Mouse (Mus musculus): Measurements from ENCODE around the gene Copa.

The Copa gene

GRCm38 (mm10) chr1:172082899-172083445 lies 643 bp downstream of the Copa start:
- no peak for DNase-seq (ENCODE audit: low read depth, low spot score)

DNA sequence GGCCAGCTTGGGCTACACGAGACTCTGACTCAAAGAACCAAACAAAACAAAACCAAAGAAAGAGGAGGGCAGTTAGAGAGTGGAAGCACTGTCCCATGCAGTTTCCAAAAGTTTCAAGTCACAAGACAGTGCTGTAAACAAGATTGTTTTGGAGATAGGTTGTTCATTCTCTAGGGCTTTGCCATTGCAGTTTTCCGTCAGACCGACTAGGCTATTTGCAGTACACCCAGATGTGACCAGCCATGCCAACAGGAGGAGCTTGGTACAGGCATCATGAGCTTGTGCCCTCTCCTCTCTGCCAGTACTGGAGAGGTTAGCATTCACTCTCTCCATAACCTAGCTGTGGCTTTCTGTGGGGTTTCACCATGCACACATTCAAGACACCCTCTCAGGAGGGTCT lies 11.2 kb downstream of the Copa start:
- no peak for DNase-seq (ENCODE audit: low read depth, low spot score)

GRCm38 (mm10) chr1:172094295-172094694 lies 12.0 kb downstream of the Copa start:
- DNase-seq (ENCODE audit: low read depth, low spot score), result no peak

DNA sequence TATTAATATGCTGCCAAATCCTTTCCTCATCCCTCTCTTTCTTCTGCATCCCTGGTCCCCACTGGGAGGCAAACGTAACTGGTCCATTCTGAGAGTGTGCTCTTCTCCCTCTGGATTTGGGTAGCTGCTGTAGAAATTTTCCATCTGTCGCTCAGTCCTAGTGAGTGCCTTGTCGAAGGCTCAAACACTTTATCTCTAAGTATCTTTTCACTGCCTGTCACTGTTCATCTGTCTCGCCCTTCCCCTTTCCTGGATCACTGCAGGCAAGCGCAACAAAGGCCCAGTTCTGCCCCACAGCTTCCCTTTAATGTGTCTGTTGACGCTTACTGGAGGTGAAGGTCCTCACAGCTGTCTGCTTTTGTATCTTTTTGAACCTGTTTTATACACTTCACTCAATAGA lies 12.9 kb downstream of the Copa start:
- no peak for DNase-seq (ENCODE audit: low read depth, low spot score)

GRCm38 (mm10) chr1:172099325-172100033 lies 17.1 kb downstream of the Copa start:
- no peak for DNase-seq (ENCODE audit: low read depth, low spot score)

- DNase-seq (ENCODE audit: low read depth, low spot score), result no peak
Observed at GRCm38 (mm10) chr1:172103619-172104018, 21.3 kb downstream of the Copa start.

DNA sequence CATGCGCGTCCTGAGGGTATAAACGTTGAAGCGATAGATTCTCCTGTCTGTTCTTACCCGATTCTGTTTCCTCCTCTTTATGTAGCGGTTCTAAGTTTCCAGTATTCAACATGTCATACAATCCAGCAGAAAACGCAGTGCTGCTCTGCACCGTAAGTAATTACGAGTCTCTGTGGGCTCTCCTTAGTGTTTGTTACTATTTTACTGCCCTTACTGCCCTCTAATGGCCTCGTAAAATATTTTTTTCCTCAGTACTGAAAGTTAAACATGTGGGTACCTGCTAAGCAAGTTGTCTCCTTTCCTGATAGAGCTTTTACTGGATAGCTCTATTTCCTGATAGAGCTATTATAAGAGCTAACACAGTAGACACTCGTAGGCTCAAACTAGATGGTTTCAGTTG lies 22.8 kb downstream of the Copa start:
- no peak for DNase-seq (ENCODE audit: low read depth, low spot score)

GRCm38 (mm10) chr1:172107777-172108477 lies 25.6 kb downstream of the Copa start:
- no peak for DNase-seq (ENCODE audit: low read depth, low spot score)

DNA sequence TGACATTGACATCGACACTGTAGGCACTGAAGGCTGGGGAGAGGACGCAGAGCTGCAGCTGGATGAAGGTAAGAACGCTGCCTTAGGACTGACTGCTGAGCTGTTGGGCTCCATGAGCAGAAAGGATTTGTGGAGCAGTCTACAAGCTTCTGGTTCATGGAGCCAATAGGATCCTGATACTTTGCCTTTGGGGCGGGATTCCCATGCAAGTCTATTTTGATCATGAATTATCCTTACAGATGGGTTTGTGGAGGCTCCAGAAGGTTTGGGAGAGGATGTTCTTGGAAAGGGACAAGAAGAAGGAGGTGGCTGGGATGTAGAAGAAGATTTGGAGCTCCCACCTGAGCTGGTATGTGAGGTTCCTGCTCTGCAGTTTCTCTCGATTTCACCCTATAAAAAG lies 34.6 kb downstream of the Copa start:
- no peak for DNase-seq (ENCODE audit: low read depth, low spot score)

GRCm38 (mm10) chr1:172119100-172119499 lies 36.8 kb downstream of the Copa start:
- no peak for DNase-seq (ENCODE audit: low read depth, low spot score)

- peak; percentile 80 for DNase-seq (ENCODE audit: low read depth, low spot score)
Observed at GRCm38 (mm10) chr1:172119720-172120119, 37.4 kb downstream of the Copa start.

- no peak for DNase-seq (ENCODE audit: low read depth, low spot score)
Observed at GRCm38 (mm10) chr1:172122671-172123070, 40.3 kb downstream of the Copa start.

GRCm38 (mm10) chr1:172124572-172124971 lies 42.2 kb downstream of the Copa start:
- DNase-seq (ENCODE audit: low read depth, low spot score), result no peak

DNA sequence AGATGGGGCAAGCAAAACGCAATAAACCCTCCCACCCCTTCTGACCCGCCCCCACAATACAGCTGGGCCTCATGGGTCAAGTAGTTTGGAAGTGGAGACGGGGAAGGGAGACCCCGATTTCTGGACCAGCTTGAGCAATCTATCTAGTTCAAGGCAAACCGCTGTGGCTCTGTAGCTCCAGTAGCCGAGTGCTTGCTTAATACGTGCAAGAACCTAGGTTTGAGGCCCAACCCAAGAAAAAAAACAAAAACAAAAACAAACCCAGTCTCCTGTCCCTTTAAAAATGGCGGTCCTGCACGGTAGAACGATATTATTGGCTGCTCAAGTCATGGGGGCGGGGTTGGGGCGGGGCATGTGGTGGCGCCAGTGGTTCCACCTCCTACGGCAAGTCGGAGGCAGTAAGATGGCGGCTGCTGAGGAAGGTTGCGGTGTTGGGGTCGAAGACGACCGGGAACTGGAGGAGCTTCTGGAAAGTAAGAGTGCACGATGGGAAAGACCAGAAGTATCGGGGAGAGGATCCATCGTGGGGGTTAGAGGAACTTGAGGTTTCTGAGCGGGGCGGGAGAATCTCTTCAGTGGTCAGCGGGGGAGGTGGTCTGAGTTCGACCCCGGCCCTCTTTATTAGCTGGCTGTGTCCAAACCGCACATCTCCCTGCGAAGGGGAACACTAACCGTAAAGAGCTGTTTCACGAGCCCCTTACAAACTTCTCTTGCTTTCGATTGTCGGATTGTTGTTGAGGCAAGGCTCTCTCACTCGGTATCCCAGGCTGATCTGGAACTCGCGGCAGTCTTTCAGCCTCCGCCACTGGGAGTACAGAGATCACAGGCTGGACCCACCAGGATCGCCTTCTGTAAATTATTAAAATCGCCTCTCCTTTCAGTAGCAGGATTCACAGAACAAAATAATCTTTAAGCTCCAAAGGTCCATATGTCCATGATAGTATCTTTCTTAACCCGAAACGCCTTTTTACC lies 44.3 kb downstream of the Copa start, which contains the start of gene Pex19:
Pex19 (plus strand) TSS at position 380 of the 972 bp plus-strand sequence.
- peak; percentile 95 for DNase-seq (ENCODE audit: low read depth, low spot score)

GRCm38 (mm10) chr1:172127487-172127886 lies 45.2 kb downstream of the Copa start:
- DNase-seq (ENCODE audit: low read depth, low spot score), result no peak

DNA sequence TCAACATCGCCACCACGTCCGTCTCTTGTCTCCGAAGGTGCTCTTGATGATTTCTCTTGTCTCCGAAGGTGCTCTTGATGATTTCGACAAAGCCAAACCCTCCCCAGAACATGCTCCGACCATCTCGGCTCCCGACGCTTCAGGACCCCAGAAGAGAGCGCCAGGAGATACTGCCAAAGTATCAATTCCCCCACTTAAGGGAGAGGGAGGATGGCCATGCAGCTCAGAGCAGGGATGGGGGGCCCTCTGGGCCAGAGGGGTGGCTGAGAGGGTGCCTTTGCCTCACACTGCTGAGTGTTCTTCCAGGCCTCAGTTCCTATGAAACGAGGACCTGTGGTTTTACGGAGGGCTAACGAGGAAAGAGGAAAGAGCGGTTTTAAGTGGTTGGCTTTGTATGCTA lies 46.2 kb downstream of the Copa start:
- DNase-seq (ENCODE audit: low read depth, low spot score), result no peak

- DNase-seq (ENCODE audit: low read depth, low spot score), result no peak
Observed at GRCm38 (mm10) chr1:172129108-172129507, 46.8 kb downstream of the Copa start.

GRCm38 (mm10) chr1:172129780-172130179 lies 47.5 kb downstream of the Copa start:
- no peak for DNase-seq (ENCODE audit: low read depth, low spot score)

GRCm38 (mm10) chr1:172132319-172132718 lies 50.0 kb downstream of the Copa start:
- DNase-seq (ENCODE audit: low read depth, low spot score), result no peak

DNA sequence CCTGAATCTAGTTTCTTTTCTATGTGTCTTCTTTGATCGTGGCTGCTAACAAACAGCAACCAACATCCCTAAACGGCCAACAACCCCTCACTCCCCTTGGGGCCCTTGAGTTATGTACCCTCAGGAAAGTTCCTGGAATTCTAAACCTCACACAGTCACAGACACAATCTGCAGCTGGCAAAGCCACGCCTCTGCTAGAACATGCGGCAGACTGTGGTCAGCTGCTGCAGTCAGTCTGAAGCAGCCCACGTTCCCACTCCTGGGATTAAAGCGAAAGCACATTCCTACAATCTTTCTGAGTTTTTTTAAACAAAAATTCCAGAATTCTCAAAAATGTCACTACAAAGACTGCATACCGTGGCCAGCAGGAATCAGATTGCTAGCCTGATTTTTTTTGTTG lies 51.2 kb downstream of the Copa start:
- DNase-seq (ENCODE audit: low read depth, low spot score), result no peak

DNA sequence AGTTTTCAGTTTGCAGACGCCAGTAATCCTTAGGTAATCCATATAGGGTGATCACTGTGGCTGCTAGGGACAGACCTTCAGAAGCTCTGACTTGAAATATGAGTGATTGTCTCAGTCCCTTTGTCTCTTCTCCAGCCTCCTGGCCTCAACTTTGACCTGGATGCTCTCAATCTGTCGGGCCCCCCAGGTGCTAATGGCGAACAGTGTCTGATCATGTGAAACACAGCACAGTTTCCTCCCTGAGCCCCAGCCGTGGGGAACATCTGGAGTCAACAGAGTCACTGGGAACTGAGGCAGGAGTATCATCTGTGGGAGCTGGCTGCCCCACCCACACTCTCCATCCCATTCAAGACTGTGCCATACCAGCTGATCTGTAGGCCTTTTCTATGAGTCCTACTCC lies 51.7 kb downstream of the Copa start:
- no peak for DNase-seq (ENCODE audit: low read depth, low spot score)

DNA sequence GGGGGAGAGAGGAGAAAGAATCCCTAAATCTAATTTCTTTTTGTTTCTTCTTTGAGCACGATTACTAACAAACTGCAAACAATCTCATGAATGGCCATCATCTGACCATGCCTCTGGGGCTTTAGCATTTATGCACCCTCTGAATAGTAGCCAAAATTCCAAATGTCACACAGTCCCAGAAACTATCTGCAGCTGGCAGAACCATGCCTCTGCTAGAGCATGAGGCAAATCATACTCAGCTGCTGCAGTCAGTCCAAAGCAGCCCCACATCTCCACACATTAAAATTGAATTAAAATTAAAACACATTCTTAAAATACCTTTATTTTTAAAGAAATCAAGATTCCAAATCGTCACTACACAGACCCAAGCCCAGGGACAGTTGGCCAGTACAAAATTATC lies 57.8 kb downstream of the Copa start:
- no peak for DNase-seq (ENCODE audit: low read depth, low spot score)
